Mouse (Mus musculus): ENCODE measurements at regions not wholly inside any gene's neighbourhood (a gene's known extent, or its start where the extent isn't known, plus 50 kb on each side); places are given as distances from the start of the nearest gene placed in this dataset.

DNA sequence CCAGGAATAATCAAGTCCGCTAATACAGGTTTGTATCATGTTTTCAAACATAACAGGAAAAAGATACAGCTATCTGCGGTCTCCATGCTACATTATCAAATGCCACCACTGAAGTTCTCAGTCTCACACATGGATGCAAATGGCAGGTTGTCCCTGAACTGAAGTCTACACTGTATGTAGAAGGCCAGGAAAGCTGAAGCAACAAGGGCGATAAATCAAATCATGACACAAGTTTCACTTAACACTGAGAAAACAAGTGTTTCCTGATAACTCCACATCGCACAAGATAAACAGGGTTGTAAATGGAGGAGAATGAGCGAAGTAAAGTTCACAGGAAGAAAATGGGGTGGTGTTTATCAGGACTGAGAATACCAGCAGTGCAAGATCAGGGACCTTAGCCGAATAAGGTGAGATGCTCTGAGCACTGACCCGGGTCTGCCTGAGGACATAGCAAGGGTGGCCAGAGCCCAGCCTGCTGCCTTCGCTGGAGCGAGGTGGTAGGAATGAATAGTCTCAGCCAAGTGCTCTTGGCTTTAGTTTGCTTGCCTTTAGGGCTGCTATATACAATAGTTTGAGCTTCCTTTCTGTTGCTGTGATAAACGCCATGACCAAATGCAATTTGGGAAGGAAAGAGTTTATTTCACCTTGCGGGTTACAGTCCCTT is 196.3 kb upstream of the Nfe2l3 start:
- TF ChIP-seq CTCF (conservative IDR thresholded peaks at IDR 0.05; ENCODE audit: insufficient read depth, insufficient read length, low read depth, low read length): no peak
- TF ChIP-seq POLR2A (IDR thresholded peaks at IDR 0.05; ENCODE audit: low read depth, low read length): no peak

Measured in kidney, adult 2 months (tissue).